Mouse (Mus musculus): ENCODE measurements around the gene Efna5. TPM values are rescaled to one million over a fixed set of nuclear protein-coding genes. Genes with fewer than 3 reads are reported as not detected.

The Efna5 gene
- total and polyA plus RNA-seq, 3 experiments = 0.05 TPM; not detected in 2

- H3K4me3 ChIP-seq (ENCODE audit: low read depth, low read length) = no peak overlapping the region
- no peak for ATAC-seq (ENCODE audit: extremely low read depth, insufficient number of reproducible peaks, low FRiP score, poor library complexity, severe bottlenecking)
- no peaks in the 10 kb centered on the region for H3K27me3 ChIP-seq (ENCODE audit: insufficient read depth, low read length)
- TF ChIP-seq GATA1 (IDR thresholded peaks at IDR 0.05; ENCODE audit: borderline replicate concordance, low read length) = no peak
- TF ChIP-seq CTCF (IDR thresholded peaks at IDR 0.05; ENCODE audit: low read depth, low read length) = no peak
- no peak for TF ChIP-seq POLR2AphosphoS5 (IDR thresholded peaks at IDR 0.05; ENCODE audit: insufficient replicate concordance, low read depth, low read length)
- TF ChIP-seq TAL1 (conservative IDR thresholded peaks at IDR 0.05; ENCODE audit: low read depth, low read length) = no peak
- TF ChIP-seq GATA2 (IDR thresholded peaks at IDR 0.05; ENCODE audit: borderline replicate concordance, low read depth, low read length) = no peak
- no peak for DNase-seq (ENCODE audit: low spot score)
- H3K9me3 ChIP-seq (replicated peaks) = peaks cover 15% of the 10 kb centered on the region
- no peaks in the 10 kb centered on the region for H3K36me3 ChIP-seq (replicated peaks)
- no peaks in the 10 kb centered on the region for H3K4me1 ChIP-seq (ENCODE audit: insufficient read depth, low read depth, low read length)
Observed at GRCm38 (mm10) chr17:62574499-62575265, 306.4 kb downstream of the Efna5 start.

GRCm38 (mm10) chr17:62570101-62570500, 311.0 kb downstream of the Efna5 start:
- TF ChIP-seq GATA1 (IDR thresholded peaks at IDR 0.05; ENCODE audit: borderline replicate concordance, low read length) (no peak), TAL1 (conservative IDR thresholded peaks at IDR 0.05; ENCODE audit: low read depth, low read length) (no peak), CTCF (IDR thresholded peaks at IDR 0.05; ENCODE audit: low read depth, low read length) (no peak), GATA2 (IDR thresholded peaks at IDR 0.05; ENCODE audit: borderline replicate concordance, low read depth, low read length) (no peak), POLR2AphosphoS5 (IDR thresholded peaks at IDR 0.05; ENCODE audit: insufficient replicate concordance, low read depth, low read length) (no peak)
- Histone ChIP-seq H3K4me3 (ENCODE audit: low read depth, low read length) (no peak overlapping the region), H3K9me3 (replicated peaks) (peaks cover 19% of the 10 kb centered on the region), H3K4me1 (ENCODE audit: insufficient read depth, low read depth, low read length) (no peaks in the 10 kb centered on the region; the same call in 1 of the 2 replicates), H3K27me3 (ENCODE audit: insufficient read depth, low read length) (no peaks in the 10 kb centered on the region), H3K36me3 (replicated peaks) (no peaks in the 10 kb centered on the region)
- DNase-seq (ENCODE audit: low spot score) (no peak), ATAC-seq (ENCODE audit: extremely low read depth, insufficient number of reproducible peaks, low FRiP score, poor library complexity, severe bottlenecking) (no peak)

GRCm38 (mm10) chr17:62568019-62568418, 313.1 kb downstream of the Efna5 start:
- no peak for ATAC-seq (ENCODE audit: extremely low read depth, insufficient number of reproducible peaks, low FRiP score, poor library complexity, severe bottlenecking)
- TF ChIP-seq GATA2 (IDR thresholded peaks at IDR 0.05; ENCODE audit: borderline replicate concordance, low read depth, low read length) (no peak), GATA1 (IDR thresholded peaks at IDR 0.05; ENCODE audit: borderline replicate concordance, low read length) (no peak), CTCF (IDR thresholded peaks at IDR 0.05; ENCODE audit: low read depth, low read length) (no peak), POLR2AphosphoS5 (IDR thresholded peaks at IDR 0.05; ENCODE audit: insufficient replicate concordance, low read depth, low read length) (no peak), TAL1 (conservative IDR thresholded peaks at IDR 0.05; ENCODE audit: low read depth, low read length) (no peak)

GRCm38 (mm10) chr17:62565632-62566031, 315.5 kb downstream of the Efna5 start:
- Histone ChIP-seq H3K9me3 (replicated peaks) (peaks cover 12% of the 10 kb centered on the region), H3K4me1 (ENCODE audit: insufficient read depth, low read depth, low read length) (no peaks in the 10 kb centered on the region; the same call in 1 of the 2 replicates), H3K36me3 (replicated peaks) (no peaks in the 10 kb centered on the region), H3K27me3 (ENCODE audit: insufficient read depth, low read length) (no peaks in the 10 kb centered on the region), H3K4me3 (ENCODE audit: low read depth, low read length) (no peak overlapping the region)
- DNase-seq (ENCODE audit: low spot score) (no peak), ATAC-seq (ENCODE audit: extremely low read depth, insufficient number of reproducible peaks, low FRiP score, poor library complexity, severe bottlenecking) (no peak)
- TF ChIP-seq TAL1 (conservative IDR thresholded peaks at IDR 0.05; ENCODE audit: low read depth, low read length) (no peak), GATA1 (IDR thresholded peaks at IDR 0.05; ENCODE audit: borderline replicate concordance, low read length) (no peak), GATA2 (IDR thresholded peaks at IDR 0.05; ENCODE audit: borderline replicate concordance, low read depth, low read length) (no peak), CTCF (IDR thresholded peaks at IDR 0.05; ENCODE audit: low read depth, low read length) (no peak), POLR2AphosphoS5 (IDR thresholded peaks at IDR 0.05; ENCODE audit: insufficient replicate concordance, low read depth, low read length) (no peak)

More at GRCm38 (mm10) chr17:62568019-62568418, 313.1 kb downstream of the Efna5 start:
- H3K4me1 ChIP-seq (ENCODE audit: insufficient read depth, low read depth, low read length) = no peaks in the 10 kb centered on the region; the same call in 1 of the 2 replicates
- DNase-seq (ENCODE audit: low spot score) = no peak
- peaks cover 15% of the 10 kb centered on the region for H3K9me3 ChIP-seq (replicated peaks)
- no peaks in the 10 kb centered on the region for H3K27me3 ChIP-seq (ENCODE audit: insufficient read depth, low read length)
- no peak overlapping the region for H3K4me3 ChIP-seq (ENCODE audit: low read depth, low read length)
- no peaks in the 10 kb centered on the region for H3K36me3 ChIP-seq (replicated peaks)

- no peaks in the 10 kb centered on the region for H3K36me3 ChIP-seq (replicated peaks)
- H3K9me3 ChIP-seq (replicated peaks) = peaks cover 14% of the 10 kb centered on the region
- TF ChIP-seq POLR2AphosphoS5 (IDR thresholded peaks at IDR 0.05; ENCODE audit: insufficient replicate concordance, low read depth, low read length) (no peak), TAL1 (conservative IDR thresholded peaks at IDR 0.05; ENCODE audit: low read depth, low read length) (no peak), GATA2 (IDR thresholded peaks at IDR 0.05; ENCODE audit: borderline replicate concordance, low read depth, low read length) (no peak), GATA1 (IDR thresholded peaks at IDR 0.05; ENCODE audit: borderline replicate concordance, low read length) (no peak), CTCF (IDR thresholded peaks at IDR 0.05; ENCODE audit: low read depth, low read length) (no peak)
- H3K4me1 ChIP-seq (ENCODE audit: insufficient read depth, low read depth, low read length) = no peaks in the 10 kb centered on the region; the same call in 1 of the 2 replicates
- no peak overlapping the region for H3K4me3 ChIP-seq (ENCODE audit: low read depth, low read length)
- ATAC-seq (ENCODE audit: extremely low read depth, insufficient number of reproducible peaks, low FRiP score, poor library complexity, severe bottlenecking) (no peak), DNase-seq (ENCODE audit: low spot score) (no peak)
- no peaks in the 10 kb centered on the region for H3K27me3 ChIP-seq (ENCODE audit: insufficient read depth, low read length)
Observed at GRCm38 (mm10) chr17:62562439-62562838, 318.7 kb downstream of the Efna5 start.

- DNase-seq (ENCODE audit: low spot score) (no peak), ATAC-seq (ENCODE audit: extremely low read depth, insufficient number of reproducible peaks, low FRiP score, poor library complexity, severe bottlenecking) (no peak)
- Histone ChIP-seq H3K36me3 (replicated peaks) (no peaks in the 10 kb centered on the region), H3K27me3 (ENCODE audit: insufficient read depth, low read length) (no peaks in the 10 kb centered on the region), H3K9me3 (replicated peaks) (peaks cover 22% of the 10 kb centered on the region), H3K4me3 (ENCODE audit: low read depth, low read length) (no peak overlapping the region), H3K4me1 (ENCODE audit: insufficient read depth, low read depth, low read length) (no peaks in the 10 kb centered on the region)
- TF ChIP-seq TAL1 (conservative IDR thresholded peaks at IDR 0.05; ENCODE audit: low read depth, low read length) (no peak), POLR2AphosphoS5 (IDR thresholded peaks at IDR 0.05; ENCODE audit: insufficient replicate concordance, low read depth, low read length) (no peak), GATA2 (IDR thresholded peaks at IDR 0.05; ENCODE audit: borderline replicate concordance, low read depth, low read length) (no peak), GATA1 (IDR thresholded peaks at IDR 0.05; ENCODE audit: borderline replicate concordance, low read length) (no peak), CTCF (IDR thresholded peaks at IDR 0.05; ENCODE audit: low read depth, low read length) (no peak)
Observed at GRCm38 (mm10) chr17:62557215-62557614, 323.9 kb downstream of the Efna5 start.
